Mouse (Mus musculus) G1E (cell line): ENCODE measurements around the gene Rps27a.

Experiments used
- CTCF ChIP-seq: IDR thresholded peaks from 2 replicates; pipeline ENCODE4 v1.5.1; 2012; ENCODE audit warnings: low read depth, low read length, inconsistent platforms, mixed read lengths
- GATA1 ChIP-seq: IDR thresholded peaks from 2 replicates; pipeline ENCODE4 v1.6.1; 2012; ENCODE audit warnings: borderline replicate concordance, low read length, inconsistent platforms, mixed read lengths

DNA sequence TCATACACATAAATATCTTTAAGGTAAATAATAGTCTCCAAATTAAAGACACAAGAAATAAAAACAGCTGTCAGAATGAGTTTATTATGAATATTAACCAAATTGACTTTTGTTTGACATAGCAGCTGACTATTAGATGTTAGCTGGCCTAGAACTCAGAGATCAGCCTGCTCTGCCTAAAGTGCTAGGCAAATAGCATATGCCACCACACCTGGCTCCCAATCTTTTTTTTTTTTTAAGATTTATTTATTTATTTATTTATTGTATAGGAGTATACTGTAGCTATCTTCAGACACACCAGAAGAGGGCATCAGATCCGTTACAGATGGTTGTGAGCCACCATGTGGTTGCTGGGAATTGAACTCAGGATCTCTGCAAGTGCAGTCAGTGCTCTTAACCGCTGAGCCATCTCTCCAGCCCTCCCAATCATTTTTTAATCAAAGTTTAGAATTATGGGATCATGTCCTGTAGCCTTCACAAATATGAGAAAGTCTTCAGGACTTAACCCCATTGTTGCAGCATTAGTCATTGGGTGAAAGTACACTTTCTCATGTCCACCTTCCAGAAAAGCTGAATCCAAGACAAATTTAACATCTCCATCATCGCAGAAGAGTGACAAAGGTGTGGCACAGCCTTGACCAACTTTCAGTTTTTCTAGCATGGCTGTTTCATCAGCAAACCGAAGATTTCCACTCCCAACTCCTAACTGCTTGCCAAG lies 34.9 kb downstream of the Rps27a start:
- TF ChIP-seq CTCF (no peak), GATA1 (no peak)
